Comparison of ENCODE assay signal across 11 mouse cellular contexts in genomic region chr6:30477210-30477714, GRCm38 (mm10). TPM values are rescaled to one million over a fixed set of nuclear protein-coding genes. Genes with fewer than 3 reads are reported as not detected.
A peak's percentile ranks its signal among the peaks of the same experiment; 100 is the strongest.
DNase-seq lines count a peak whose midpoint lies in the region; ATAC-seq lines count a peak whose summit lies in the region.
"Had no signal": no experiment of that assay in that cellular context is flagged by ENCODE, and none has a peak within 500 bp of the region (broad histone marks: within the 10 kb centered on the region; RNA-seq: fewer than 3 reads in every experiment).

No protein-coding gene starts in this region.

- H3K36me3 ChIP-seq in heart, embryonic 16.5 days (ENCODE audit: control insufficient read depth, insufficient read depth): peaks cover 20% of the 10 kb centered on the region
- H3K36me3 ChIP-seq in heart, embryonic 12.5 days: peaks cover 48% of the 10 kb centered on the region
- peaks cover 39% of the 10 kb centered on the region for H3K36me3 ChIP-seq in limb, embryonic 13.5 days

- H3K27ac ChIP-seq in heart, embryonic 16.5 days (ENCODE audit: low read length): 0 out of 2 replicates have a peak overlapping the region, but pooled peaks have one; percentile 13
- no peak overlapping the region for H3K27ac ChIP-seq in heart, embryonic 12.5 days (ENCODE audit: poor library complexity, severe bottlenecking)
- H3K27ac ChIP-seq in limb, embryonic 13.5 days: peak overlapping the region; percentile 65

- peak; percentile 58 for DNase-seq in Muller cell, postnatal 12 days (ENCODE audit: inconsistent ontology term)
- peak; percentile 63 for DNase-seq in cerebellum, adult 8-10 months
- DNase-seq in layer of hippocampus, postnatal 10 days (ENCODE audit: low spot score in 2 of 2): no peak
- DNase-seq in adrenal gland, adult (ENCODE audit: inconsistent age in 2 of 2, low spot score in 1 of 2): no peak
- DNase-seq in left cerebral cortex, postnatal 10 days (ENCODE audit: extremely low spot score in 1 of 2, low spot score in 2 of 2): no peak
- DNase-seq: heart, postnatal 10 days; kidney, postnatal 25 days; lung, postnatal 4 days had no signal

- H3K9ac ChIP-seq in heart, embryonic 16.5 days (ENCODE audit: low read length): no peak overlapping the region
- no peak overlapping the region for H3K9ac ChIP-seq in heart, embryonic 12.5 days
- no peak overlapping the region for H3K9ac ChIP-seq in limb, embryonic 13.5 days

- no peak overlapping the region for H3K4me2 ChIP-seq in heart, embryonic 16.5 days (ENCODE audit: low read depth, low read length)
- H3K4me2 ChIP-seq in heart, embryonic 12.5 days: no peak overlapping the region
- no peak overlapping the region for H3K4me2 ChIP-seq in limb, embryonic 13.5 days (replicated peaks)

- no peak for ATAC-seq in heart, embryonic 16.5 days (replicated peaks; ENCODE audit: extremely low read depth, insufficient read depth, low FRiP score)
- ATAC-seq in heart, embryonic 12.5 days (ENCODE audit: insufficient number of reproducible peaks, low FRiP score): no peak
- ATAC-seq in limb, embryonic 13.5 days (ENCODE audit: low FRiP score, low read depth): peak; percentile 51; the same call in 1 of the 2 replicates

- WGBS in heart, embryonic 16.5 days: 78% methylated on average over 8 of the region's 8 CpGs
- 84% methylated on average over 8 of the region's 8 CpGs for WGBS in heart, embryonic 12.5 days
- 80% methylated on average over 8 of the region's 8 CpGs for WGBS in limb, embryonic 13.5 days

- no peaks in the 10 kb centered on the region; the same call in 1 of the 2 replicates for H3K9me3 ChIP-seq in heart, embryonic 16.5 days (replicated peaks; ENCODE audit: control insufficient read depth, low read length)
- H3K9me3 ChIP-seq in heart, embryonic 12.5 days (replicated peaks): no peaks in the 10 kb centered on the region
- no peaks in the 10 kb centered on the region for H3K9me3 ChIP-seq in limb, embryonic 13.5 days

- no peaks in the 10 kb centered on the region for H3K4me1 ChIP-seq in heart, embryonic 16.5 days (ENCODE audit: control insufficient read depth, insufficient read depth, low read length)
- no peaks in the 10 kb centered on the region; the same call in 1 of the 2 replicates for H3K4me1 ChIP-seq in heart, embryonic 12.5 days (replicated peaks)
- peaks cover 12% of the 10 kb centered on the region for H3K4me1 ChIP-seq in limb, embryonic 13.5 days

- no peaks in the 10 kb centered on the region for H3K27me3 ChIP-seq in heart, embryonic 16.5 days (ENCODE audit: control insufficient read depth, insufficient read depth, low read length)
- H3K27me3 ChIP-seq in heart, embryonic 12.5 days (replicated peaks): no peaks in the 10 kb centered on the region
- H3K27me3 ChIP-seq in limb, embryonic 13.5 days: no peaks in the 10 kb centered on the region

- intact Hi-C loops in left cerebral cortex, postnatal 10 days (cut with DNase I): no loop called here

- H3K4me3 ChIP-seq in heart, embryonic 16.5 days (ENCODE audit: low read length): no peak overlapping the region
- H3K4me3 ChIP-seq in heart, embryonic 12.5 days: no peak overlapping the region
- H3K4me3 ChIP-seq in limb, embryonic 13.5 days: no peak overlapping the region

RNA-seq across cellular contexts. Expression of gene Tmem209, which starts 32.3 kb away (rescaled TPM):
- polyA plus RNA-seq in heart, embryonic 16.5 days (2015; fragmentation: Nextera tagmentation; extraction: Ambion mirVana): 21.7 and 27.6 TPM in 2 replicates
- polyA plus RNA-seq in heart, embryonic 12.5 days (2016; fragmentation: Nextera tagmentation; extraction: Ambion mirVana): 27.5 and 31.1 TPM in 2 replicates
- polyA plus RNA-seq in limb, embryonic 13.5 days (2015; fragmentation: Nextera tagmentation; extraction: Ambion mirVana): 34.7 and 34.9 TPM in 2 replicates
- total RNA-seq in layer of hippocampus, postnatal 10 days (2021): 10 to 100 TPM; 16.2 to 19.4 TPM
- 10 to 100 TPM; 16.3 to 16.6 TPM for total RNA-seq in left cerebral cortex, postnatal 10 days (2021)

RNA-seq across cellular contexts. Expression of gene Ssmem1, which starts 32.4 kb away (rescaled TPM):
- 0.12 TPM in 1 of 2 replicates, not detected in the other for polyA plus RNA-seq in heart, embryonic 16.5 days (2015; fragmentation: Nextera tagmentation; extraction: Ambion mirVana)
- polyA plus RNA-seq in heart, embryonic 12.5 days (2016; fragmentation: Nextera tagmentation; extraction: Ambion mirVana): 0.17 and 0.26 TPM in 2 replicates
- polyA plus RNA-seq in limb, embryonic 13.5 days (2015; fragmentation: Nextera tagmentation; extraction: Ambion mirVana): 0.22 and 0.34 TPM in 2 replicates
- 1 to 10 TPM in 1 of 2 experiments, under 1 TPM in 1; 0.83 to 1.1 TPM for total RNA-seq in layer of hippocampus, postnatal 10 days (2021)
- total RNA-seq in left cerebral cortex, postnatal 10 days (2021): 1 to 10 TPM in 1 of 2 experiments, under 1 TPM in 1; 0.39 to 1.4 TPM
- total RNA-seq: heart, postnatal 10 days had no signal

Comparison
In these comparisons a context has a peak if more than half of its experiments do, and no peak if none do; other contexts are left out.
1. DNase-seq: peak in Muller cell, postnatal 12 days (single experiment) and cerebellum, adult 8-10 months (single experiment); none in layer of hippocampus, postnatal 10 days (0 of 2), adrenal gland, adult (0 of 2) and left cerebral cortex, postnatal 10 days (0 of 2).